Mouse (Mus musculus) brain, embryonic 14.5 days (tissue): ENCODE measurements around the gene 9430097D07Rik.

Experiments
- CTCF ChIP-seq: fragments of 200-500 bp; IDR thresholded peaks from 2 replicates; pipeline ENCODE4 v1.5.1; 2012; ENCODE audit warnings: inconsistent platforms, mild to moderate bottlenecking, moderate library complexity, borderline replicate concordance; ENCODE audit not compliant: insufficient read depth, insufficient read length; ENCODE audit errors: extremely low read depth
- POLR2A ChIP-seq: fragments of 200-500 bp; IDR thresholded peaks from 2 replicates; pipeline ENCODE4 v1.6.1; 2012; ENCODE audit warnings: mild to moderate bottlenecking, inconsistent platforms, borderline replicate concordance; ENCODE audit not compliant: poor library complexity, insufficient read depth, insufficient read length, severe bottlenecking; ENCODE audit errors: extremely low read depth

DNA sequence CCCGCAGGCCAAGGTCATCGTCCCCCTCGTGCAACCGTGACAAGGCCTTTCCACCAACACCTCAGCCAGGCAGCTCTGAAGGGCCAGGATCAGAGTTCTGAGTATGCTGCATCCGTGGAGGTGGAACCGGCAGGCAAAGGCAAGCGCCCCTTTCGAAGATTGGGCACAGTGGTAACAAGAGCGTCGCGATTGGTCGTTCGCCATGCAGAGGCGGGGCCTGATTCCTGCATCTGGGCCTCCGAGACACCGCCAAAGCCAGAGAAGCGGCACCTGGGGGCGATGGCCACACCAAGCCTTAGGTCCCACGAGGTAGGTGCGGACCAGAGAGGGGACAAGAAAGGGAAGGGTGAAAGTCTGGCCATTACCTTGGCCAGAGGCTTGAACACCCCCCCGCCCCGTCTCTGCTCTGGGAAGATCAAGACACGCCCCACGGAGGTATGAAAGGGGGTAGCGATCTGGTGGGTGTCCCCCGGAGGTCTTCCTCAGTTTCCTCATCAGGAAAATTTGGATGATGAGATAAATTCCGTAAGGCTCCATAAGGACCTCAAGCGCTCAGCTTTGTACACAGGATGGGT lies at the start of gene 9430097D07Rik:
- TF ChIP-seq CTCF, result no peak
- TF ChIP-seq POLR2A, result no peak
